Mouse (Mus musculus): ENCODE data around the gene Baz2b.

Gene Baz2b

DNA sequence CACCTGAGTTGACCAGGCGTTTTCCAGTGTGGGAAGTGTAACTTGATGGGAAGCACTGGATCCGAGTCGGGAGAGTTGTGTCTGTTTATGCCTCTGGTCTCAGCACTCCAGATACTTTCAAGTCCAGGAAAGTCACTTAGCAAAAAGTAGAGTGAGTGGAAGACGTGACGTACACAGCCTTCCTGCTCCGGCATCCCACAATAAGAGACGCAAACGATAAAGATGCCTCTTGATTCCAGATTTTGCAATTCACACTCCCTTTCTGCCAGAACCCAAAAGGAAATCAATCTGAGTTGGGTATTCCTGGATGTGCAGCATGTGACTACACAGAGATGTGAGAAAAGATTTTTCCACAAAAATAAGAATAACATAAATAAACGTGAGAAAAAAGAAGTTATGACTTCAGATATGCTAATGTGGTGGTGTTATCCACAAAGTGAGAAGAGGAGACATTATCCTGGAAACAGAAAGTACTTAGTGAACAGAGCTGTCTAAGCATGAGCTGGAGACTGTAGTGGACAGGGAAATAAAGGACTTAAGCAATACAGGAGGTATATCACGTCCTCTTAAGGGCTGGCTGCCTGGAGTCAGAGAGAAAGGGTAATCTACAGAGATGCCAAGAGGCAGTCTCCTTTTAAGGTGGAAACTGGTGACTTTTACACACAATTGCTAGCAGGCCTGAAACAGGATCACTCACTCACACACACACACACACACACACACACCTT, 154.7 kb downstream of the Baz2b start:
- in situ Hi-C loops (cut with MboI, MseI), result no loop called here

DNA sequence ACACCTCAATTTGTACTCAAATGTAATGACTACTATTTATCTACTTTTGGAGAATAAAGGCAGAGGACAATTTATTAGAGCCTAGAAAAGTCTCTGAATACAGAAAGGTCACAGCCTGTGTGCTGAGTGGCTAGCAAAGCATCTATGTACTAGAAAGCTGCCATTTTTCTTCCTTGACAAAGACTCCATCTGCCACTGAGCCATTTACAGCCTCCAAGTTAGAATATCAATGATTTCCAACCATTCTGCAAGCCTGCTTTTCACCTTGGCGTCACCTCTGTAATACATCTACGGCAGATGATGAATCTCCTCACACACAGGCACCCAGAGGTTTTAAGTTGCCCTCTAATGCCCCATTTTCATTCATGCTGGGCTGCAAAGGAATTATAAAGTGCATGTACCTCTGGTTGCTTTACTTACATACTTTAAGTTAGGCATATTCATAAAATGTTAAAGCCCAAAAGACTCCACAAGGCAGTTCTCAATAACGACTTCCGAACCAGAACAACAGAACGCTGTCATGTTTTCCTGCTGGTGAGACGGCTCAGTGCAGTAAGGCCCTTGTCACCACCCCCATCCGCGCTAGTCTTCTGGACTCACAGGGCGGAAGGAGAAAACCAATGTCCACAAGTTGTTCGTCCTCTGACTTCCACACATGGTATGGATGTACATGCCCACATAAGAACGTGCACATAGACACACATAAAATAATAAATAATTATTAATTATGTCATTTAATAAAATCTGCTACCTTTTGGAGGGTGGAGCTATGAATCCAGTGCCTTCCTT, 156.2 kb downstream of the Baz2b start:
- in situ Hi-C loops (cut with MboI, MseI), result no loop called here

DNA sequence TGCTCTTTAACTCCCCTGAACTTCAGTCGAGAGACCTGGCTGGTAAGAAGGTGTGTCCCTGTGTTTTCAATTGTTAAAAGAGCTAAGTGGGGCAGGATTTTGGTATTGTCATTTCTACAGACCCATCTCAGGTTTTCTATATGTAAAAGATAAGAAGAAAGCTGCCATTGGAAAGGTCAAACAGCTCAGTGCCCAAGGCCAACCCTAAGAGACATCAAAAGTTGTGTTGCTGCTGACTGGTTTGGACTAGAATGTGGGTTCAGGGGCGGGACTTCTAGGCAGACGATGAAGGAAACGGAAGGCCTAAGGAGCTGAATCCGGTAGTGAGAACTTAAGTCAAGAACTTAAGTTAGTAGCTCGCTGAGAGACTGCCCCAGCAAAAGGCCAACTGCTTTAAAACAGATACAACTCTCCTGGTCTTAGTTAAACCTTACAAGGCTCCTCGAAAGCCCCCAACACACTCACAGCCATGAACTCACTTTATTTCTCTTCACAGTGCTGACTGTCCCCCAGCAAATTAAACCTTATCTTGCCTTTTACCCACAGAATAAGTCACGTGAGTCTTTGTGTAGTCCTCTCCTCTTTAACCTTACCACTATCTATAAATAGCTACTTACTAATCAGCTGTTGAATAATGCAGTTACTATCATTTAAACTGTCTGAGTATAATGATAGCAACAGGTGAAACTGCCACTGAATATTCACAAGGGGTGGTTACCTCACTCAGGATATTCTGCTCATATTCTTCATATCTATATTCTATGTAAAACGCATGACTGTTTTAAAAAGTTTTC, 158.8 kb downstream of the Baz2b start:
- in situ Hi-C loops (cut with MboI, MseI), result no loop called here

DNA sequence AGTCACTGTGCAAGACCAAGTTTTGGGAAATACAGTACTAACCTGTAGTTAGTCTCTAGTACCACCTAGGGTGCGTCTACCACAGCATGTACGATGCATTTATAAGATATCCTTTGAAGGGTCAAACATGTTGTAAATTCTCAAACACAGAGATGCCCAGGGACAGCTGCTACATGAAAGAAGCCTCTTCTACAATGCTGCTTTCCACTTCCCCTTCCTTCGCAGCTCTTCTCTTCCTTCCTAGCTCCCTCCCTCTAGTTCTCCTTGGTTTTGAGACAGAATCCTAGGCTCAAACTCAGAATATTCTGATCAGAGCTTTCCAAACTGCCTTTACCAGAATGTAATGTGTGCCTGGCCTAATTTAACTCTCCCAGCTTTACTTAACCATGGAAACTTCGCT, 159.8 kb downstream of the Baz2b start:
- in situ Hi-C loops (cut with MboI, MseI), result no loop called here

DNA sequence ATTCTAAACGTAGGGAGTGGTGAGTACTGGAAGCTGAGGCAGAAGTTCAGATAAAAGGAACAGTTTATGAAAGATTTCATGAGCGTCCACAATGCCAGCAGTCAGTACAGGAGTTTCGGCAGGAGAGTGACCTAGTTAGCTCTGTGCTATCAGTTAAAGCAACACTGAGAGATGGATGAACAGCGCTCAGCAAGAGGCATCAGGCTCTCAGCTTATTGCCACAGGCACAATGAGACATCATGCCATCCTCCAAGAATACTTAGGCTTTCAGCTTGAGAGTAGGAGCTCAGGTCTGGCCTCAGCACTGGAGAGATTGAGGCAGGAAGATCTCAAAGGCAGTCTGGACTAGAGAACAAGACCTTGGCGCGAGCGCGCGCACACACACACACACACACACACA, 160.3 kb downstream of the Baz2b start:
- in situ Hi-C loops (cut with MboI, MseI), result no loop called here

DNA sequence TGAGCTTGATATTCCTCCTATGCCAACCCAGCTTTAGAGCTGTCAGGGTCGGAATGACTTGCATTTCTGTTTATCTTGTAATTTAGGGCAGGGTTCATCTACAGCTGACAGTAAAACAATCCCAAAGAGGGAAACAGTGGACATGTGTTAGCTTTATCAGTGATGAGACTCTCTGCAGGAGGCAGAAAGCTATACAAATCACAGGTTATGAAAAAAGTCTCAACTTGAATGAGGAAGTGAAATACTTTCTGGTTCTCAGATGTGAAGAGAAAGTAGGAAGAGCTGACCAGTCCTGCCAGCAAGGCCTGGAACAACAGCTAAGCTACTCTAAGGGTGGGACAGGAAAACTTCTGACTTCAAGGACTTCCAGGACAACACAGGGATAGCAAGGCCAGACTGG, 163.6 kb downstream of the Baz2b start:
- in situ Hi-C loops (cut with MboI, MseI), result no loop called here

DNA sequence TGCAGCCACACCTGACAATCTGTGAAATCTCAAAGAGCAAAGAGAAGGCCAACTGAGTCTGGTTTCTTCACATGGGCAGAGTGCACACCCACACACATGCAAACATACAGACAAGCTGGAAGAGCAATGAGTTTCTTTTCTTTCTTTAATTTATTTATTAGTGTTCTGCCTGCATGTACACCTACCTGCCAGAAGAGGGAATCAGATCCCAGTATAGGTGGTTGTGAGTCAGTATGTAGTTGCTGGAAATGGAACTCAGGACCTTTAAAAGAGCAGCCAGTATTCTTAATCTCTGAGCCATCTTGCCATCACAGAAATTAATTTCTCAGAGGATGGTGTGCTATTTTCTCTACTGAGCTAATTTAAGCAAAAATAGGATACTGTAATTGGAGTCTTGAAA, 164.7 kb downstream of the Baz2b start:
- in situ Hi-C loops (cut with MboI, MseI), result no loop called here

DNA sequence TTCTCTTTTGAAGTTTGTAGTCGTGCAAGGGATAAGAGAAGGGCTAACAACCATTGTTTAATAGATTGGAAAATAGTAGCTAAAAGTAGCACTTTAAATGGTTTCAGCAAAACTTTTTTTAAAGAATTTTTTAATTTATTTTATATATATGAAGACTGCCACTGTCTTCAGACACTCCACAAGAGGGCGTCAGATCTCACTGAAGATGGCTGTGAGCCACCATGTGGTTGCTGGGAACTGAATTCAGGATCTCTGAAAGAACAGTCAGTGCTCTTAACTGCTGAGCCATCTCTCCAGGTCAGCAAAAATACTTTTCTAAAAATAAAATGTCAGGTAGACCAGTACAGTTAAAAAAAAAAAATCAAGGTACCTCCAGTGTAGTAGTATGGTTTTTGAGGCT, 165.1 kb downstream of the Baz2b start:
- in situ Hi-C loops (cut with MboI, MseI), result no loop called here

DNA sequence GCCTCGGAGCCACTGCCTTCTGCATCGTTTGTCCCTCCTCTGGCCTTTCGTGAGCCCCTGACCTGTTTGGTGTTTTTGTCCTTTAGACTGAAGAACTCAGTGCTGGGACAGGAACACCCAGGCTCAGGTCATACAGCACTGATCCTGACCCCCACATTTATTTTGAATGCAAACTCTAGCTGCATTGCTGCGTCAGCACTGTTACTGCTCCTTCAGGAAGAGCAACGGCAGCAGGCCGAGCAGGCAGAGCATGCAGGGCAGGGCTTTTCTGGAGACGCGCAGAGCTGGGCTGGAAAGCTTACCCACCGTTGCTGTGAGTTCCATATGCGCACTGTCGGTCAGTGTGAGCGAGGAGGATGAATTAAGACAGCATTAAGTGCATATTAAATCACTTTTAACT, 166.9 kb downstream of the Baz2b start:
- in situ Hi-C loops (cut with MboI, MseI), result no loop called here

DNA sequence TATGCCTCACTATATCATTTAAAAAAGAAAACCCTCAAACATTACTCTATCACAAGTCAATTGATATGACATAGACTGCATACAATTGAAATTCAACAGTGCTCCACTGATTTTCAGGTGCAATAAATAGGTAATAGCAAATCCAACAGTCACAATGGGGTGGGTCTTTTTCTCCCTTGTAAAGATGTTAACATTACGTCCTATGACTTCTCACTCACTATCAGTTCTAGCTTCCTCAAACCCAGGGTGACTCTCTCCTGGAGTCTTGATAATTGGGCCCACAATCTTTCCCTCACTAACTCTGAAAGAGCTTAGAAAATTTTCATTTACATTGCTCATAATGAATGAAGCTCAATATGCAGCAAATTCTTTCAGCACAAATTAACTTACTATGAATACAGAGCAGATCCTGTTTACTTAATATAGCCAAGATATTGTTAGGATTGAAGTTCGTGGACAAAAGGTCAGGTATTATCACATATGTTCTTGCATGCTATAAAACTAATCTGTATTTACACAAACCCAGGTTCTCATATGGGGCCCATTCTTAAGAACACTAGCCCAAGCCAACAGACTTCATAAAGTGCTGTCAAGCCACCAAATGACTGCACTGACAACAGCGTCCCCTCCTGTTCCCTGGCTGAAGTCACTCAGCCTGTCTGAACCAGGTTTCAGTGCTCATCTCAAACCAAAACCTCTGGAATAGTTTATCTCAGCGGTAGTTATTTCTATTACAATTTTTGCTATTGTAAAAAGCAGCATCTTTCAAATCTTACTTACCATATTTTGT, 168.0 kb downstream of the Baz2b start:
- in situ Hi-C loops (cut with MboI, MseI), result no loop called here

DNA sequence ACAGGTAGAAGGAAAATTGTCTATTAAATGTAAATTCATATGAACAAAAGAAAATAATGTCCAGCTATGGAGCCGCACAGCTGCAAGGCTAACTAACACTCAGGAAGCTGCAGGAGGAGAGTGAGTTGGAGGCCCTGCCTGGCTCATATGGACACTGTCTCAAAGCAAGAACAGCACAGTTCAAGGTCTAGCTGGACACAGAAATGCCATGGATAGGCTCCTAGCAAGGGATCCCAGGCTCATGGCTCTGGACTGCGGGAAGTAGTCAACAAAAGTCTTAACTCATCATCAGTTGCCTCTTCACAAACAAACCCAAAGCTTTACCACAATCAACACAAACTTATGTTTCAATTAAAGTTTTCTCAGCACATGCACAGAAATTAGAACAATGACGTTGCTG, 169.5 kb downstream of the Baz2b start:
- in situ Hi-C loops (cut with MboI, MseI), result no loop called here

DNA sequence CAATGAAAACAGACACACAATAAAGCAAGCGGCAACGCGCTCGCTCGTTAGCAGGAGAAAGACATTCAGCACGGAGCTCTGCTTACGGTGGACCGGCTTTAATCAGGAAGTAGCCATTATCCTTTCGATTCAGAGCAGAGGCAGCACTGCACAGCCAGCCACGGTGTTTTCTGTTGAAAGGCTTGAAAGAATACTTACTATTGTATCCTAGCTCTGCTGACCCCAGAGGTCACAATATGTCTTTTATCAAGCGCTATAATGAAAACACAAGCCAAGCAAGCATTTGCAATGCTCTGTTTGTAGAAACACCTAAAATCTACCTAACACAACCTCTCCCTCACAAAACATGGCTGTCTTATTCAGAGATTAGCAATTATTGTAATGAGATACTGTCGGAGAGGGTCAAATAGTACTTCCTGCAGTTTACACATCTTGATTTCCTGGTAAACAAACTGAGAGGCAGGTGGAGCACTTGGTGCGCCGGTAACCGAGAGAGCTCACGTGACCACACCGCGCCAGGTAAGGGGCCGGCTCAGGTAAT, 172.6 kb downstream of the Baz2b start:
- in situ Hi-C loops (cut with MboI, MseI), result no loop called here

DNA sequence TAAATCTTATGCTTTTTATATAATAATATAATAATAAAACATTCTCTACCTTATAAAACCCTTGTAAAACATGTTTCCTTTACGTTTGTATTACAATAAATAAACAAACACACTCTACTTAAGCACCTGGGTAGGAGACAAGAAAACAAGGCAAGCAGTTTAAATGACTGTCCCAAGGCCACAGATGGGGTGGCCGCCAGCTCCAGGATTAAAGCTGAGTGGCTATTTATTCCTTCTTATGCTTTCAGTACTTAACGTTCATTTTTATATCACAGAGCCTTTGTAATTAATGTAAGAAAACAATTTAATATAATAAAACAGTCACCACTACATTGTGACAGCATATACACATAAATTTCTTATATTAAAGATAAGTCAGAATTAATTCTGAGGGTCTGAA, 173.3 kb downstream of the Baz2b start:
- in situ Hi-C loops (cut with MboI, MseI), result no loop called here

DNA sequence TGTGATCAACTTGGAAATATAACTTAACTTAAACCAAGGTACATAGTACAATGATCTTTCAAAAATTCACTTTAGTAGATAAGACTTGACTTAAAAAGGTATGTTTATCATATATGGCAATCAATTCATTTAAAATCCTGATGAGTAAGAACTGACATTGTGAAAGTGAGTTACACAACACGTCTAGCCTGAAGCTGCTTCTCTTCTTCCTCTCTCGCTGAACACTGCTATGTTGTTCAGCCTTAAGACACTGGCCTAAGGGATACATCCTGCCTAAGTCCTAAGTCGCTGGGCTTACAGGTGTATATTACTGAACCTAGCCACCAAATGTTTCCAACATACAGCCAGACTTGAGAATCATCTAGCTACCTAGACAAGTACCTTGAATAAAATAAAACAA, 178.6 kb downstream of the Baz2b start:
- in situ Hi-C loops (cut with MboI, MseI), result no loop called here

DNA sequence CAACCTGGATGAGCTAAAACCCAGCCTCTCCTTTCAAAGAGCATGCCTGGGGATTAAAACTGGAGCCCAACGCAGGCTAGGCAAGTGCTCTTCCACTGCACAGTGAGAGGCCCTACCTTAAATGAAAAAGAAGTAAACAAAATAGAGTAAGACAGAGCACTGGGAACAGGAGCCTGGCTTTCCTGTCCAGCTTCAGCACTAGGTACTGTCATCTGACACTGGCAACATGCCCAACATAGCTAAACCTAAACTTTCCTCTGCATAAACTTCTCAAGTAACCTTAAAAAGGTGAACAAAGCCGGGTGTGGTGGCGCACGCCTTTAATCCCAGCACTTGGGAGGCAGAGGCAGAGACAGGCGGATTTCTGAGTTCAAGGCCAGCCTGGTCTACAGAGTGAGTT, 180.6 kb downstream of the Baz2b start:
- in situ Hi-C loops (cut with MboI, MseI), result no loop called here

DNA sequence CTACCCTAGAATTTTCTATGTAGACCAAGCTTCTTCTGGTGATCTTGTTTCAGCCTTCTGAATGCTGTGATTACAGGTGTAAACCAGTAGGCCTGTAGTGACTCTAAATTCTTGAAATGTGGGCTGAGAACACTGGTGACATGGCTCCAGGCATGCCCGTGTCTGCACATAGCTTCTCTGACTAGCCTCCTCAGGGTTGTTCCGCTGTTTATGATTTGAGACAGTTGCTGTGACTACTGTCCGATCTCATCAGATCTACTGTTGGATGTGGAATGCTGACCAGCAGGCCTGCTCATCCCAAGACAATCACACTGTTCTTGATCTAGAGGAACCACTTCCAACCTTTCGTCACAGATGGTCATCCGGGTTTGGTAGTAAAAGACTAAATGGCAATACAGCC, 182.5 kb downstream of the Baz2b start:
- in situ Hi-C loops (cut with MboI, MseI), result no loop called here

DNA sequence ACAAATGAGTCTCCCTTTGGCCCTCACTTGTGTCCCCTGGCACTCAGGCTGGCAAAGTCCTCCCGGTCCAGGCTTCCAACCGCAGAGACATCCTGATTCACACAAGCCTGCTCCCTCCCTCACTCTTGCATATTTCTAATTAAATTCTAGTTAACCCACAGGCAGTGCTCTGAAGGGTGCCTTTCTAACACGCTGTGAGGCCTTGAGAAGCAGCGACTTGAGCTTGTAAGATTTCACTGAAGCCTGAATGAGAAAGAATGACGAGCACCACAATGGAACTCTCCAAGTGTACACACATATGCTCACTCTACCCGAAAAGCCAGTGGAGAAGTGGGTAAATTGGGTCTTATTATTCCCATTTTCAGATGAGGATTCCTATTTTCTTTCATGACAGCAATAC, 183.1 kb downstream of the Baz2b start:
- in situ Hi-C loops (cut with MboI, MseI), result no loop called here

DNA sequence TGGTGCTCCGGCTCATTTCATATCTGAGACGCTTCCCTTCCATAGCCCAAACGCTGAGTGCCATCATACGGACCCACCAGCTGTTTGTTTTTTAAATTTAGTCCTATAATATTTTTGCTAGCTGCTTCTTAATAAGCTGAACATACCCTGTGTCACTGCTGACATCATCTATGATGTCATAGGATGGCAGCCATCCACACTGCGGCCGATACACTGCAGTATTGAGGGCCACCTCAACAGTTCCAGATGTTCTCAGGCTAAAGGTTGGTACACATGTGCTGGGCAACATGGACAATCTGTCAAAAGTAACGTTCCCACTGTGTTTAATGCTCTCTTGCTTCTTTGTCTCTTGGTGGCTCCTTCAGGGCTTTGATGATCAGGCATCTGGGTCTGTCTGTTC, 185.9 kb downstream of the Baz2b start:
- in situ Hi-C loops (cut with MboI, MseI), result no loop called here

DNA sequence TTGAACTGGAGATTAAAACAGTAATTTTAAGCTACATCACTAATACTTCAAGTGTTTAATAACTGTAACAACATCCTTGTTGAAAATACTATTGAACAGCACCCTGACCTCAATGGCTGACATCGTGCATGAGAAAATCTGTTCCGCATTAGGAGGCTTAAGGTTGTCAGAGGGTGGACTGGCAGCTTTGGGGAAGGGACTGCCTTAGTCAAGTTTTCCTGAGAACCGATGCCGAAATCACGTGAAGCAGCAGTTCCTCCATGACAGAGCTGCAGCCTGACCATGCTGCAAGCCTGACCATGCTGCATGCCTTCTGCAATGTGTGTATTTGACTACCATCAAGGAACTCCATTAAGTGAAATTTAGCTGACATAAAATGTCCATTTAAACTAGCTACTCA, 188.1 kb downstream of the Baz2b start:
- in situ Hi-C loops (cut with MboI, MseI), result no loop called here

DNA sequence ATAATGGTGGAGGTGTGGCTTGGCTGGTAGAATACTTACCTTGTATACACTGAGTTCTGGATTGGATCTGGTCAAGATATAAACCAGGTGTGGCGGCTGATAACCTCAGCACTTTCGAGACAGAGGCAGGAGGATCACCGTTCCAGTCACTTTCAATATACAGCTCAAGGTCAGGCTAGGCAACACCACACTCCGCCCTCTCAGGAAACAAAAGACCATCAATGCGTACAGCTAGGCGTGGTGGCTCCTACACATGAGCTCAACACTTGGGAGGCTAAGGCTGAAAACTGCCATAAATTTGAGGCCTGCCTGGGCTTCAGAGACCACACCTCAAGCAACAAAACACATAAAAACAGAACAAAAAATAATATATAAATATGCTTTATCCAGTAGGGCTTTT, 188.5 kb downstream of the Baz2b start:
- in situ Hi-C loops (cut with MboI, MseI), result no loop called here

DNA sequence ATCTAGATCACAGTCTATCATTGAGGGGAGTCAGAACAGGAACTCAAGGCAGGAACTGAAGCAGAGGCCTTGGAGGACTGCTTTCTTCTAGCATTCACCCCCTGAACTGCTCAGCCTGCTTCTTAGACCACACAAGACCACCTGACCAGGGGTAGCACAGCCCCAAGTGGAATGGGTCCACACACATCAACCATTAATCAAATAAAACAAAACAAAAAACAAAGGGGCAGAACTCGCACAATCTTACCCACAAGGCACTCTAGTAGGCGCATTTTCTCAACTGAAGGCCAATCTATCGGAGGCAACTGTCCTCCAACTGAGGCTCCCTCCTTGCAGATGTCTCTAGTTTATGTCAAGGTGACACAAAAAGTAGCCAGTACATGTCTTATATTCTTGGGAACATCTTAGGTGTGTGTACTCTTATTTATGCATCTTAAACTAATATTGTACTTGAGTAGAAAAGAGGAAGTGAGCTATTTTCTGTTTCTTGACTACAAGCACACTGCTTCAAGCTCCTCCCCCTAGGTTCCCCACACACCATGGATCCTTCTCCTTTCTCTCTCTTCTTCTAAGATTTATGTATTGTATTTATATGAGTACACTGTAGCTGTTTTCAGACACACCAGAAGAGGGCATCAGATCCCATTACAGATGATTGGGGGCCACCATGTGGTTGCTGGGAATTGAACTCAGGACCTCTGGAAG, 189.9 kb downstream of the Baz2b start:
- in situ Hi-C loops (cut with MboI, MseI), result no loop called here

Measured in regulatory T cell (primary cell).